8 mouse cellular contexts compared by ENCODE assay signal in genomic region chr3:68870568-68870950, GRCm38 (mm10). TPM values are rescaled to one million over a fixed set of nuclear protein-coding genes. Genes with fewer than 3 reads are reported as not detected.
DNase-seq lines count a peak whose midpoint lies in the region; ATAC-seq and TF ChIP-seq lines count a peak whose summit lies in the region.

No protein-coding gene starts in this region.

- no peaks in the 10 kb centered on the region for H3K9me3 ChIP-seq in embryonic facial prominence, embryonic 14.5 days (ENCODE audit: control insufficient read depth, low read length)
- H3K9me3 ChIP-seq in hindbrain, embryonic 11.5 days (ENCODE audit: control insufficient read depth, low read length) = no peaks in the 10 kb centered on the region
- no peaks in the 10 kb centered on the region for H3K9me3 ChIP-seq in liver, postnatal 0 days (ENCODE audit: low read length)

- WGBS in embryonic facial prominence, embryonic 14.5 days = 3% methylated on average over 15 of the region's 15 CpGs
- WGBS in hindbrain, embryonic 11.5 days = 4% methylated on average over 15 of the region's 15 CpGs
- WGBS in liver, postnatal 0 days (ENCODE audit: insufficient replicate concordance) = 8% methylated on average over 15 of the region's 15 CpGs

- H3K36me3 ChIP-seq in embryonic facial prominence, embryonic 14.5 days (ENCODE audit: control insufficient read depth, insufficient read depth, low read length) = no peaks in the 10 kb centered on the region
- H3K36me3 ChIP-seq in hindbrain, embryonic 11.5 days (ENCODE audit: control insufficient read depth, insufficient read depth, low read length) = no peaks in the 10 kb centered on the region
- H3K36me3 ChIP-seq in liver, postnatal 0 days (replicated peaks; ENCODE audit: insufficient read depth, low read length) = no peaks in the 10 kb centered on the region

- no peak for TF ChIP-seq CTCF in liver, postnatal 0 days (IDR thresholded peaks at IDR 0.05; ENCODE audit: low read depth)

- intact Hi-C loops in left cerebral cortex, postnatal 4 days (cut with DNase I) = no loop called here

- ATAC-seq in embryonic facial prominence, embryonic 14.5 days (ENCODE audit: low read depth) = no peak
- peak; percentile 6; the same call in 1 of the 2 replicates for ATAC-seq in hindbrain, embryonic 11.5 days (ENCODE audit: low FRiP score)
- ATAC-seq in liver, postnatal 0 days = no peak

- H3K4me3 ChIP-seq in embryonic facial prominence, embryonic 14.5 days (ENCODE audit: low read depth, low read length) = peak overlapping the region; percentile 61
- peak overlapping the region; percentile 69 for H3K4me3 ChIP-seq in hindbrain, embryonic 11.5 days (ENCODE audit: low read depth, low read length)
- peak overlapping the region; percentile 57 for H3K4me3 ChIP-seq in liver, postnatal 0 days (ENCODE audit: low read depth, low read length)

- peak overlapping the region; percentile 100 for H3K4me2 ChIP-seq in embryonic facial prominence, embryonic 14.5 days (ENCODE audit: low read depth, low read length)
- peak overlapping the region; percentile 100 for H3K4me2 ChIP-seq in hindbrain, embryonic 11.5 days (replicated peaks; ENCODE audit: low read depth, low read length)
- peak overlapping the region; percentile 93 for H3K4me2 ChIP-seq in liver, postnatal 0 days (ENCODE audit: low read depth, low read length)

- H3K27me3 ChIP-seq in embryonic facial prominence, embryonic 14.5 days (replicated peaks; ENCODE audit: control insufficient read depth, insufficient read depth, low read length) = peaks cover 41% of the 10 kb centered on the region
- peaks cover 9% of the 10 kb centered on the region for H3K27me3 ChIP-seq in hindbrain, embryonic 11.5 days (ENCODE audit: control insufficient read depth, insufficient read depth, low read length)
- peaks cover 34% of the 10 kb centered on the region for H3K27me3 ChIP-seq in liver, postnatal 0 days (ENCODE audit: insufficient read depth, low read length)

- H3K9ac ChIP-seq in embryonic facial prominence, embryonic 14.5 days (ENCODE audit: low read depth, low read length) = peak overlapping the region; percentile 63; the same call in 1 of the 2 replicates
- H3K9ac ChIP-seq in hindbrain, embryonic 11.5 days (ENCODE audit: low read depth, low read length) = no peak overlapping the region; the same call in 1 of the 2 replicates
- H3K9ac ChIP-seq in liver, postnatal 0 days (replicated peaks) = no peak overlapping the region

- peak; percentile 20 for DNase-seq in left cerebral cortex, postnatal 4 days
- DNase-seq in left cerebral cortex, adult 11 months (ENCODE audit: low spot score) = no peak
- no peak for DNase-seq in embryonic facial prominence, embryonic 14.5 days (ENCODE audit: low spot score)
- no peak for DNase-seq in hindbrain, embryonic 11.5 days (ENCODE audit: low spot score)
- no peak for DNase-seq in liver, postnatal 0 days
- DNase-seq in layer of hippocampus, adult 11-12 months (ENCODE audit: low spot score) = no peak
- DNase-seq in testis, postnatal 14 days (ENCODE audit: low spot score) = no peak
- DNase-seq in frontal cortex, adult 2 months (ENCODE audit: extremely low spot score in 1 of 2, low spot score in 1 of 2) = no peak

- H3K27ac ChIP-seq in embryonic facial prominence, embryonic 14.5 days (replicated peaks; ENCODE audit: low read depth, low read length) = no peak overlapping the region
- H3K27ac ChIP-seq in hindbrain, embryonic 11.5 days (ENCODE audit: low read depth, low read length) = no peak overlapping the region
- H3K27ac ChIP-seq in liver, postnatal 0 days (ENCODE audit: low read depth) = no peak overlapping the region

- no peak for TF ChIP-seq EP300 in liver, postnatal 0 days (IDR thresholded peaks at IDR 0.05; ENCODE audit: low read depth)

- H3K4me1 ChIP-seq in embryonic facial prominence, embryonic 14.5 days (ENCODE audit: control insufficient read depth, insufficient read depth, low read length) = peaks cover 3% of the 10 kb centered on the region; the same call in 1 of the 2 replicates
- no peaks in the 10 kb centered on the region for H3K4me1 ChIP-seq in hindbrain, embryonic 11.5 days (replicated peaks; ENCODE audit: control insufficient read depth, insufficient read depth, low read length)
- peaks cover 16% of the 10 kb centered on the region for H3K4me1 ChIP-seq in liver, postnatal 0 days (ENCODE audit: insufficient read depth)

RNA-seq across cellular contexts. Expression of gene 1110032F04Rik, which starts 1.2 kb away (rescaled TPM):
- 1 to 10 TPM; 6.5 to 8.3 TPM for total RNA-seq in left cerebral cortex, postnatal 4 days (2021)
- 1.1 and 1.7 TPM in 2 replicates for polyA plus RNA-seq in embryonic facial prominence, embryonic 14.5 days (2014; fragmentation: Nextera tagmentation; extraction: Ambion mirVana)
- 1.7 and 1.9 TPM in 2 replicates for polyA plus RNA-seq in hindbrain, embryonic 11.5 days (2014; fragmentation: Nextera tagmentation; extraction: Ambion mirVana)
- 0.39 and 0.56 TPM in 2 replicates for polyA plus RNA-seq in liver, postnatal 0 days (2015; fragmentation: Nextera tagmentation; extraction: Ambion mirVana)
- polyA plus RNA-seq in frontal cortex, adult 2 months (2012; rRNA removed) = 11.9 and 12.0 TPM in 2 replicates
